Mouse (Mus musculus) ES-E14 (cell line): ENCODE measurements around the gene Unk.

Experiments used
- HCFC1 ChIP-seq: IDR thresholded peaks from 2 replicates; pipeline ENCODE4 v1.6.1; 2012; ENCODE audit warnings: low read length, inconsistent platforms, borderline replicate concordance; ENCODE audit not compliant: insufficient read depth
- MAFK ChIP-seq: IDR thresholded peaks from 2 replicates; pipeline ENCODE4 v1.6.1; 2014; ENCODE audit warnings: mild to moderate bottlenecking, low read depth, low read length, inconsistent platforms; ENCODE audit not compliant: insufficient read depth
- ZC3H11A ChIP-seq: IDR thresholded peaks from 2 replicates; pipeline ENCODE4 v1.6.1; 2012; ENCODE audit warnings: low read depth, mild to moderate bottlenecking, inconsistent platforms, low read length, borderline replicate concordance

DNA sequence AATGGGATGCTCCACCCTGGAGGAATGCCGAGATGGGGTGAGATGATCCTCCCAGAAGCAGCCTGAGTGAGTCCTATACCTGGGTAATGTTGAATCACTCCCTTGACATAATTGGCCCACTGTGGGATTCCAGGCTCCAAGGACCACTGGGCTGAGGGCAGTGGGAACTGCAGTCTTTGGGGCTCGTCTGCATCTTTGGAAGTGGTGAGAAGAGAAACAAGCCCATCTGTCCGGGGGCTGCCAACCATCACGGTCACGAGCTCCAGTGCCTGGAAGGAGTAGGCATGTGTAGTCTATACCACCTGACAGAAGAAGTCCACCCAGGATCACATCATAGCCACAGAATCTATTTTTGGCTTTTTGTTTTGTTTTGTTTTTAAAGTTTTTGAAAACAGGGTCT is 19.2 kb upstream of the Unk start:
- TF ChIP-seq MAFK (no peak), HCFC1 (no peak), ZC3H11A (no peak)
